Mouse (Mus musculus) gastrocnemius, postnatal 14 days (tissue): ENCODE data around the gene Mthfd1. TPM values are rescaled to one million over a fixed set of nuclear protein-coding genes. Genes with fewer than 3 reads are reported as not detected.
A peak's percentile ranks its signal among the peaks of the same experiment; 100 is the strongest.

Experiments
- DNase-seq: peaks from one replicate; pipeline ENCODE4 v3.0.0; 2021; ENCODE audit warnings: mixed read lengths
- intact Hi-C: fragments of 180-260 bp; cut with DNase I; formaldehyde crosslinking; loops from one replicate; pipeline ENCODE4 v1.15.1; 2025; ENCODE audit warnings: low total_unique reads
- total RNA-seq, 2 experiments: library from RNA; stranded (reverse); gene quantifications; 2 replicates each; pipeline ENCODE4 v1.2.3; 2021

The Mthfd1 gene
- total RNA-seq, 2 experiments from 2014 or later, result 31.4 to 40.6 TPM

- intact Hi-C loops, result no loop called here
- DNase-seq, result peak; percentile 19
Measured at GRCm38 (mm10) chr12:76328567-76329354, 73.7 kb downstream of the Mthfd1 start.

- DNase-seq, result no peak
- intact Hi-C loops, result no loop called here
Measured at GRCm38 (mm10) chr12:76333688-76334087, 78.6 kb downstream of the Mthfd1 start.

- intact Hi-C loops, result no loop called here
- no peak for DNase-seq
Measured at GRCm38 (mm10) chr12:76335641-76336040, 80.5 kb downstream of the Mthfd1 start.

DNA sequence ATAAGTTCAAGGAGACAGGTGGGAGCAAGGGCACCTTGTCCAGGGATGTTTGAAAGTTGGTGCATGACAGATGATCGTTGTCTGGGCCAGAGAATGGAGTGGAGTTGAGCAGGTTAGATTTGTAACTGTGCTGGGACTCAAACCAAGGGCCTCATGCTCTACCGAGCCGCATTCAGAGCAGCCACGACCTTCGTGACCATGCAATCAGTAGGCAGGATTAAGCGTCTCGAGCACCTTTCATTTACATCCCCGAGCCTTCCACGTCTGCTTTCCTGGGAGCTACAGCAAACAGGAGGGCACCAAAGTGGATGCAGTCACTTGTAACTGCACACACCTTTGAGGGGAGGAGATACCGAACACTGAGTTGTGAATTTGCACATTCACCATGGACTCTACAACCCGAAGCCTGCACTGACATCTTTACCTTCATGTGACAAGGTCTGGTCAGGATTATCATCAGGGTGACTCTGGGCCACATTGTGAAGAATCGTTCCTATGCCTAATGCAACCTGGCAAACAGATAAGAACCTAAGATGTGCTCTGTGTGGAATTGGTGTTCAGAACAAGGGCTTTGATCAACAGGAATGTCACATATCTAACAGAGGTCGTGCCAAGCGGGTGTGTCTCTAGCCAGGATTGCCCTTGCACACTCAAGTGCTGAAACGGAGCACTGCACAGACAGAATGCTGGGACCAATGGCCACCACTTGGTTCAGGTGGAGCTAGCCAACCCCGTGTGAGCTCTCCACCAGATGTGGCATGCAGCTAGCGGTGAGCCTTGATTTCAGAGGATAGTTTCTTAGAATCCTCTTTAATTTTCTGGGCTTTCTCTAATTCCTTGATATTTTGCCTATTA lies 81.2 kb downstream of the Mthfd1 start:
- DNase-seq, result no peak
- intact Hi-C loops, result no loop called here

- peak; percentile 13 for DNase-seq
Measured at GRCm38 (mm10) chr12:76341080-76341479, 86.0 kb downstream of the Mthfd1 start.

GRCm38 (mm10) chr12:76345759-76346455 lies 90.8 kb downstream of the Mthfd1 start:
- no peak for DNase-seq

More at GRCm38 (mm10) chr12:76341080-76341479, 86.0 kb downstream of the Mthfd1 start:
- intact Hi-C loops, result loop anchor here (2.0 to 5.0 kb wide), 2 partner anchors 46 to 74 kb away; no protein-coding TSS in a partner anchor

GRCm38 (mm10) chr12:76349680-76350220 lies 94.7 kb downstream of the Mthfd1 start:
- intact Hi-C loops, result loop anchor here (10.0 kb wide), 1 partner anchor 115 kb away; no protein-coding TSS in a partner anchor
- DNase-seq, result no peak

More at GRCm38 (mm10) chr12:76345759-76346455, 90.8 kb downstream of the Mthfd1 start:
- intact Hi-C loops, result no loop called here

- DNase-seq, result no peak
- intact Hi-C loops, result no loop called here
Measured at GRCm38 (mm10) chr12:76360868-76361267, 105.8 kb downstream of the Mthfd1 start.

DNA sequence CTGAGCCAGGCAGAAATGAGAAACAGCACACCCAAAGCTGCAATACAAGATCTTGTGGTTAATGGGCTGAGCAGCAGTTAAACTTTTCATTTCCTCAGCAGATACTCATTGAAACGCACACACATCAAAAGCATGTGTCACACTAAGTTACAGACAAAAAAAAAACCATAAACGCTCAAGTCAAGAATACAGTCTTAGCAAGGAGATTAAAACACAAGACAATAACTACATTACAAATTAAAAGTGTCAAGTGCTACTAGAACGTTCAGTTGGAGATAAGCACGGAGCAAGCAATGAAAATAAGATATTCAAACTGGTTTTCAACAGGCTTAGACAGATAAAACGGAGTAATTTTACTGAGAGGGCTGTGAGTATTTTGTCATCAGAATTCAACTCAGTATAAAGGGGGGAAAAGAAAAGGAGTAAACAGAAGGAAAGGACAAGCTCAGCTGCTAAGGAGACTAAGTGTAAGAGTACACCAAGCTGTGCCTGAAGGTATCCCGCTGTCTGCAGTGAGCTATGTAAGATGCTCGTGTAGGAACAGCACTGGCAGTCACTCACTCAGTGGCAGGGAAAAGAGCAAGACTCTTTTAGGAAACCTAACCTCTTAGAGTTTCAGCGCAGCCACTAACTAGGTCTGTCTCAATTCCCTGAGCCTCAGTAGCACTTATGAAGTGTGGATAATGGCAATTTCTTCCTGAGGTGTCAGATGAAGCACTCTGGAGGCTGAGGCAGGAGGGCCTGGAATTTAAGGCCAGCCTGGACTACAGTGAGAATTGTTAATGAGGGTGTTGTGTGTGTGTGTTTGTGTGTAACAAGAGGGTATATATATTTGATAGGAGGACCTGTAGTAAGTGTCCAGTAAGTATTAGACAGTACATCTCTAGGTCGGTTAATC lies 106.6 kb downstream of the Mthfd1 start:
- intact Hi-C loops, result no loop called here
- no peak for DNase-seq

- DNase-seq, result no peak
- intact Hi-C loops, result no loop called here
Measured at GRCm38 (mm10) chr12:76362303-76362676, 107.2 kb downstream of the Mthfd1 start.

DNA sequence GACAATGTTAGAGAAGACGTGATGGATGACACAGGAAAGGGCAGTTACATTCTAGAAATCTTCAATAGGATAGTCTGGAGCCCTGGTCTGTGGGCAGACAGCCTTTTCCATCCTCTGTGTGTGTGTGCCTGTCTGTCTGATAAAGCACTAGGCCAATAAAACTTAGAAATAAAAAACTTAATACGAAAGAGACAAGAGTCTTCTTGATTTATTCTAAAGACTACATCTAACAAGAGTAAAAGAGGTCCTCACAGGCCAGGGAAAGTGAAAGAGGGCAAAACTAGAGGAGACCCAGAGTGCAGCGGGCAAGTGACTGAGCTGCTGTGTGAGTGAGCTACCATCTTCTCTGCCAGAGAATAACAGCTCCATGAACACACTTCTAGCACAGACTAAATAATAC lies 111.2 kb downstream of the Mthfd1 start:
- intact Hi-C loops, result no loop called here

GRCm38 (mm10) chr12:76367096-76367995 lies 112.2 kb downstream of the Mthfd1 start:
- intact Hi-C loops, result no loop called here
- DNase-seq, result peak; percentile 20

More for the DNA sequence above, 111.2 kb downstream of the Mthfd1 start:
- DNase-seq, result no peak

GRCm38 (mm10) chr12:76368201-76368789 lies 113.2 kb downstream of the Mthfd1 start:
- intact Hi-C loops, result no loop called here

DNA sequence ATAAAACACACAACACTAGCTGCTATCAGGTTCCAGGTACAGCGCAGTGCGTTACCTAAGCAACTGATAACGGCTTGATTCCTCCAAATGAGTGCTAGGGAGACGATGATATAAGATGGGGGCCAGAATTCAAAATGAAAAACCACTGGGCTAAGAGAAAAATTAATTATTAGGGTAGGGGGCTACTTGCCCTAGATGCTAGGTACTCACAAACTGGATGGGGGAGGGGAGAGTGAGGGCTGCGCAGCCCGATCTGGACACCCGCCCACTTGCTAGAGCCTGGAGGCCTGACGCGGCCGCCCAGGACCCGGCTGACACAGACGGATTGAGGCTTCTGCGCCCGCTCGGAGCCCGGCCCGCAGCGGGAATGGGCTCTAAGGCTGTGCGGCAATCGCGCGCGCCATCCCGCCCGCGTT lies 113.7 kb downstream of the Mthfd1 start:
- peak; percentile 64 for DNase-seq

More at GRCm38 (mm10) chr12:76368201-76368789, 113.2 kb downstream of the Mthfd1 start:
- no peak for DNase-seq

More for the DNA sequence above, 113.7 kb downstream of the Mthfd1 start:
- intact Hi-C loops, result no loop called here
